Mouse (Mus musculus) embryo, embryonic 11.5 days (tissue): ENCODE measurements at regions not wholly inside any gene's neighbourhood (a gene's known extent, or its start where the extent isn't known, plus 50 kb on each side); places are given as distances from the start of the nearest gene placed in this dataset.

ENCODE experiments used
- DNase-seq: peaks from one replicate; pipeline ENCODE4 v3.0.0-alpha.2; 2012; ENCODE audit warnings: low read depth, low spot score

DNA sequence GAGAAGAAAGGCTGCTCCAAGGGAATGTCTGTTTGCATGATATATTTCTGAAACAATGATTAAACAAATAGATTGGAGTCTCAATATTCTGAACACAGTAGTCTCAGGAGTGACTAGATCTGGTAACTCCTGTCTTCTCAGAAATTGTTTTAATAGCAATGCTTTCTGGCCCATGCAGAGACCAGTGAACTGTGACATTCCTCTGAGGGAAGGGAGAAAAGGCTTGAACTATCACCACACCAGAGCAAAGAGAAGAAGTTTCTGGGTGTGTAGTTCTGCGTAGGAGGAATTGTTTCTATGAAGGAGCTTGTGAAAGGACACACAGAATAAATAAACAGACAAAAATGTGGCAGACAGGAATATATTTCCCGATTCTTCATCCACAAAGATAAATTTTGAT lies 277.1 kb downstream of the Osr1 start:
- DNase-seq = no peak

DNA sequence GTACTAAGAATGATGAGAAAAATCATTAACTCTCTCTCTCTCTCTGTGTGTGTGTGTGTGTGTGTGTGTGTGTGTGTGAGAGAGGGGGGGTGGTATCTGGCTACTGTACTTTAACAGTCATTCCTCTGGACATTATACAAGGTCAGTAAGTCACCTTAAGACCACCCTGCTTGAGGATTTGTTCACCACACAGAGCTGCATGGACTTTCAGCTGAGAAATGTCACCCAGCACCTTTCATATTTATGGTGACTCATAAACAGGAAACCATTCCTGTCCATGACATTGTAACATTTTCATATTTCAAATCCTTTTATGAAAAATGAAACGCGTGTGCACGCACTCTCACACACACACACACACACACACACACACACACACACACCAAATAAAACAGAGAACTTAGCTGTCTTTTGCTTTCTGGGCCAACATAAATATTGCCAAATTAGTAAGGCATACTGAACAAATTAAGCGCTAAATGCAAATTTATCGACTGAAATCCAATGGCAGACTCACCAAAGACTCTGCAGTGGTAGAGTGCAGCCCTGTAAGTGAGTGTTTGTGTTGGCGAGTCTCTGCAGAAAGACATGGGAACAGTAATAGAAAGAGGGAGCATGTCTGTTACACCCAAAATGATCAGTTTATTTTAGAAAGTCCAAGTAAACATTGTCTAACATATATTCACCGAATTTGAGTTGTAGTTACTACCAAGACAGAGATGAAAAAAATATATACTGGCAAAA lies 277.7 kb downstream of the Osr1 start:
- DNase-seq = no peak

DNA sequence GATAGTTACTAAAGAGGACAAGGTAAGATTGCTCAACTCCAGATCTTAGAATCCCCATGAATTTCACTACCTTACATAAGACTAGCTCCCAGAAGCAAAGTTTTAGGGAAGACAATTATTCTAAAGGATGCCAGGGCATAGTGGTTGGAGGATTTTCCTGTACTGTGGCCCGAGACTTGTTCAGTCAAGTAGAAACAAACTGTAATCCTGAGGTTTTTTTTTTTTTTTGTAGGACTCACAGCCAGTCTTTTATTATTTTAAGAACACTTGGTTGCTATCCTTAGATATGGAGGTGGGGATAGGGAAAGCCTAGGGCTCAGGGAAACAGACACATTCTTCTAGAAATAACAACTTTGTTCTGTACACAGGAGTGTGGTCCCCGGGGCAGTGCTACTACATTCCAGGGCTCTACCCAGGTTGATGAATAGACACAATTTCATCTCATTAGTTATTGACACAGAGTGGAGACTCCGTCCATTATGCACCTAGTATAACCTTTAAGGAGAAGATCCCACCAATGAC lies 285.6 kb downstream of the Osr1 start:
- no peak for DNase-seq

DNA sequence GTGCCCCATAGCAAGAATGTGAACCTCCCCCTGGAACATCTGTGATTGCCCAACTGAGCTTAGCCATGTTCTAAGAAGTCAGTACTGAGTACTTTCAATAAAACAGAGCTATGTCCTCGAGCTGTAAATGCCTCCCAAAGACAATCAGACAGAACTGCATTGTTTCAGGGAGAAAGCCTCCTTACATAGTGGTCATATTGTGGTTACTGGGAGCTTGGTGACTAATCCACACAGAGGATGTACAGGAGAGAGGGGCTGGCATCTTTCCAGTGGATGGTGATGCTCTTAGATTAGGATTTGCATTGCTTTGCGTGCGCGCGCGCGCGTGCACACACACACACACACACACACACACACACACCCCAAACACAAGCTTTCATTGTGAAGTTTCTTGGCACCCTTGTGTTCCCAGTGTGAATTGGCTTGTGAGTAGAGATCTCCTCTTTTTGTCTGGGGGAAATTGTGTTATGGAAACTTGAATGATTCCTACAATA lies 286.3 kb downstream of the Osr1 start:
- no peak for DNase-seq

DNA sequence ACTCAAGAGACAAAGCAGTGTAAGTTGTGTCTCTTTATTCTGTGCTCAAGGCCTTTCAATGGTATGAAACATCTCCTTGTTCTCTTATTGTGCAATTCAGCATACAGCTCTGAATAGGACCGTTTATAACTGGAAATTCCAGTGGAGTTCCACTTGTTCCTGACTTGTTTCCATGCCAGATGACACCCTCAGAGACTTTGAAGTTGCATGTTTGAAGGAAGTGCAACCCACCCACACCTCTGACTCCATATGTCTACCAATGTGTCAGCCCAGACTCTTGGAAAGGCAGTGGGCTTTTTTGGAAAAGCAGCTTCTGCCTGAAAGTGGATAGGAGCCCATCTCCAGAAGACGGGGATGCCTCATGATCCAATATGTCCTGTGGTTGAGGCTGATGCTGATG lies 288.1 kb downstream of the Osr1 start:
- DNase-seq = no peak

DNA sequence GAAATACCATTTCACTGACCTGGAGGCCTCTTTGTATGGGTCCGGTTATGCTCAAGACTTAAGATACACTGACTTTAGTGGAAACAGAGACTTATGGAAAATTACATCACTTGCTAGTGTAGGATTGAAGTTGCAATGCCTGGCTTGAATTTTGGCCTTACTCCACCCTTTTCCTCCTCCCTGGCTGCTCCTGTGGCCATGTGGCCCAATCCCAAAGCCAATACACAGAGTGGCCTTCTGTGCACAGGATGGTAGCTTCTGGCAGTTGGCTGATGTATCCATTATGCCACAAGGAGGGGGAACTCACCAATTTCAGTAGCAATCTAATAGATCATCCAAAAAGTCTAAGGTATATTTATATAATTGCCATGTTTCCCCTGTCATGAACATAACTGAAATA lies 292.4 kb downstream of the Osr1 start:
- no peak for DNase-seq

DNA sequence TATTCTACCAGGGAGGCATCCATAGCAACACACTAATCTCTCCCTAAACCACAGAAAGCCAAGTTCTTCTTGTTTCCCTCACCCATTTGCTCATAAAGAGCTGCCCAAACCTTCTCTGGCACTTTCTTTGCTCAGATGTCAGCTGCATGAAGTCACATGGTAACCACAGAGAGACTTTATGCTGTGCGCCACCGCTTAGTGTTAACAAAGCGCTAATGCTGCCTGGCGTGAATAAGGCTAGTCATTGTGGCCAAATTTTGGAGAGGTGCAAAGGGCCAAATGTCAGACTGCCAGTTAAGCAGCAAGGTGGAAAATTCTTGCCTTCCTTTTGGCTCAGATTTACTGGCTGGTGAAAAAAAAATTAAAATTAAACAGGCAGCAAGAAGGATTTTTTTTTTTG lies 302.3 kb downstream of the Osr1 start:
- no peak for DNase-seq

DNA sequence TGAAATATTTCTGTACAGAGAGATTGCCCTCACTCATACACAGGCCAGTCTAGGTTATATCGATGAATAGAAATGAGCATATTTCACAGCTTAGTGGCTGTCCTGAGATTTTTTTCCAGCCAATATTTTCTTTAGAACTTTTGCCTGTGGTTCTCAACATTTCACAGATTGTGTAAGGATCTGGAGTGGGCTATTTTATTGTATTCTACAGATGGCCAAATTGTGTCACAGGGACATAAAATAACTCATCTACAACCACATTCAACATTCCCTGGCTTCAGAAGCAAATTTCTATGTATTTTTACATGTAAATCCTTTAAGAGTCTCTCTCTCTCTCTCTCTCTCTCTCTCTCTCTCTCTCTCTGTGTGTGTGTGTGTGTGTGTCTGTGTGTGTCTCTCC lies 303.3 kb downstream of the Osr1 start:
- no peak for DNase-seq

DNA sequence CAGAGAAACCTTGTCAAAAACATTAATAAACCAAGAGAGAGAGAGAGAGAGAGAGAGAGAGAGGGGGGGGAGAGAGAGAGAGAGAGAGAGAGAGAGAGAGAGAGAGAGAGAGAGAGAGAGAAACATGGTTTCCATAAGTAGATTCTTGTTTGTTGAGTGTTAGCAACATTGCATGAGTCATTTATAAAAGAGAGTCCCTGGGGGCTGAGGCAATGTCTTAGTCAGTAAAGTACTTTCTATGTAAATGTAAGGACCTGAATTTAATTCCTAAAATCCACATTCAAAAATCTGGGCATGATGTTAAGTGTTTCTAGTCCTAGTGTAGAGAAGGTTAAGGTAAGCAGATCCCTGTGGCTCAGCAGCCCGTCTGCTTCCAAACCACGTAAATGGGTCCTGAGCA lies 304.9 kb downstream of the Osr1 start:
- DNase-seq = no peak

DNA sequence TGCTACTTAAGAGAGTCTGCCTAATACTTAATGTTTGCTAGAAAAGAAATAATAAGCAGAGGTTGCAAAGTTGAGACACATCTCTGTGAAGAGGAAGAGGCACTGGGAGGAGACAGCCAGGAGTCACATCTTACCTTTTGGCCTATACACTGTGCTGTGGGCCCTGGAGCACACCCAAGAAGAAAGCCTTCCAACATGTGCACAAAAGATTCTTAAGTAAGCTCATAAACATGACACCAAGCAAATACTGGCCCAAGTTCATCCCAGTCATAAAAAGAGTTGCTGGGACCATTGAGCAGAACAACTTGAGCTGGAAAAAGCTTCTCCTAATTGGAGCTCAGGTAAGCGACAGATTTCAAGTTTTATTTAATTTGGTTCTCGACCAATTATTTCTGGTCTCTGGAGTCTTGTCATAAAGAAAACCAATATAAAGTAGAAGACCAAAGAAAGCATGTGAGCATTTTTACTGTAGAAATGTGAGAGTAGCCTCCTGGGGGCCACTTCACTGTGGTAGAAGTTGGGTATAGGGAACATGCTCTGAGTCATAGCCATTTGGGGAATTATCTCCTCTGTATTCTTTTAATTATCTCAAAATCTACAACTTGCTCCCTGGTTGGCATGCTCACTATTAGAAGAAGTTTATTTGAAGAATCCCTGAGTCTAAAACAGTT lies 312.2 kb downstream of the Osr1 start:
- DNase-seq = no peak

DNA sequence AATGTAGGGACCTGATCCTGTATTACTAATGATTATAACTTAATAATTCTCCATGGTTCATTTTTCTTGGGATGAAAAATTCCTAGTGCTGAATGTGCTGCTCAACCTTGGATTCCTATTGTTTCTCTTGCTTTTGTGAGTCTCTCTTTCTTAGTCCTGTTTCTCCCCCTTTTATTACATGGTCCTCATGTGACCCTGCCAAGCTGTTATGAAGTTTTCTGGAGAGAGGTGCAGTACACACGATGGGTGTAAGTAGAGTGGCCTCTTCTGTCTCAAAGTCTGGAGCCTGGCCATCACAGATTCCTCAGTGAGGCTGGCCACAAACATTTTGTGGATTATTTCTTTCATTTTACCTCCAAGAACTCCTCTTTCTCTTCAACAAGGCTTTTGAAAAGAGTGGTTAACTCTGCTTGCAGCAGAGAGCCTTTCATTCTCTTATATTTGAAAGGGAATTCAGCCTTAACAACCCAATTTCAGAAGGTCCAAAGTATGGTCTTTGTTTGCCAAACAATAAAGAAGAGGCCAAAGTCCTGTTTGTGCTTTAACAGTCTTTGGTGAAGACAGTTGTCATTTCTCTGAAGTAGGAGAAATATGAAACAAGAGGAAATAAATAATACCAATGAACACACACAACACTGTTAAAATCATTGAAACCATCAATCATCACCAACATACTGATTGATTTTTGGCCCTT lies 313.3 kb downstream of the Osr1 start:
- no peak for DNase-seq

DNA sequence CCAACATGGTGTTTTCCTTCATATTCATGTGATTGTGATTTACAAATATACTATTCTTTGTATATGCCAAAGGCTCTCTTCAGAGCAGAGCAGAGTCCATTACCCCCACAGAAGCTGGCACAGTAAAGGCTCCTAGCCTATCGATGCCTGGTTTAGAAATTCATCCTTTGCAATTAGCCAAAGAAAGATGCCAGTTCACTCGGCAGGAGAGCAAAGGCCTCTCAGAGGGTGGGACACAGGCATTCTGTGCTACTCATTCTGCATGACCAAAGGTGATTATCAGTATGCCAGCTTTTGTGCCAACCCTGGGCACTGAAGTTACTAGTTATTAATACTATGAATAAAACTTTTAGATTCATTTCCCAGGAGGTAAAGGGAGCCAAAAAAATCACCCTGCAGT lies 324.6 kb downstream of the Osr1 start:
- DNase-seq = no peak

DNA sequence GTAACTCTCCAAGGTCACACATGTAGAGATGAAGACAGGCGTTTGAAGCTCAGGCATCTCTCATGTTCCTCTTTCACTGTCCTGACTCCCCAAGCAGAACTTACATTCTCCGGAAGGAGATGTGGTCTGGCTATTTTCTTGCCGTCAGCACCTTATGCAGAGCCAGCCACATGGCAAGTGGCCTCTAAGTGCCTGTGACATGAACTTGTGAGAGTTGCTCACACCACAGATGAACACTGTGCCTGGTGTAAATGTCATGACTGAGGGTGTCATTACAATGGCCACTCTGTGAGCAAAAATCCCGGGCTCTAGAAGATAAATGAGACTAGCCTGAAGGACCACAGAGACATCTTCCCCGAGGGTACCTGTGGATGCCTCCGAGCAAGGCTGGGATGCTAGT lies 328.1 kb downstream of the Osr1 start:
- no peak for DNase-seq

DNA sequence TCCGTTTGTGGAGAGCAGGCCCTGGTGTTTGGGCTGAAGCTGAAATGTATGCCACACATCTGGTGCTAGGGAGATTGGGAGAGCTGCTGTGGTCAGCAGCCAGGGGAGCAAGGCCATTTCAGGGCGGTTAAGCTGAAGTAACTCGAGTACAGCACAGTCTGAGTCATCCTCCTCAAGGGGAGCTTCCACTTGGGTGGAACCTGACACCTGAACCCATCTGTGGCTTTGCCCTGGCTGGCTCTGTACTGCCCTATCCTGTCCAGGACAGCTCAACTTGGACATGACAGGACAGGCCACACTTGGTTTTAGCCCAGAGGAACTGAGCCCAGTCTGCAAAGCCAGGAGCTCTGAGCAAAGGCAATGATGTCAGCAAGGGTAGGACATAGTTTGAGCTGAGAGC lies 328.5 kb downstream of the Osr1 start:
- DNase-seq = no peak

DNA sequence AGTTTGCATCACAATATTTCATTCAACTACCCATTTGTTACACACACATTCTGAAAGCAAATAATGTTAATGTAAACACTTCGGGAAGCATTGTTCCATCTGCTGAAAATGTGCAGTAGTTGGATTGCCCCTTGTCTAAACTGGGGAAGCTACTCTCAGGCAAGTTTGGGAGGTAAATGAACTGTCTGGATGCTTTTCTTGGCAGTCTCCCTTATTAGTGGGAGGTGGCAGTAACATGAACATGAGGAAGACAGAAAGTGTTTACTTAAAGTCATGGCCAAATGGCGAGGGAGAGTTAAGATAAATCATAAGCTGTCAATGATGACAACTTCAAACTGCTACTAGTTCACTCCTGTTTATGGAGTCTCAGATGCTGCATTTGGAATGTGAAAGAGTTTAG lies 332.0 kb downstream of the Osr1 start:
- no peak for DNase-seq

DNA sequence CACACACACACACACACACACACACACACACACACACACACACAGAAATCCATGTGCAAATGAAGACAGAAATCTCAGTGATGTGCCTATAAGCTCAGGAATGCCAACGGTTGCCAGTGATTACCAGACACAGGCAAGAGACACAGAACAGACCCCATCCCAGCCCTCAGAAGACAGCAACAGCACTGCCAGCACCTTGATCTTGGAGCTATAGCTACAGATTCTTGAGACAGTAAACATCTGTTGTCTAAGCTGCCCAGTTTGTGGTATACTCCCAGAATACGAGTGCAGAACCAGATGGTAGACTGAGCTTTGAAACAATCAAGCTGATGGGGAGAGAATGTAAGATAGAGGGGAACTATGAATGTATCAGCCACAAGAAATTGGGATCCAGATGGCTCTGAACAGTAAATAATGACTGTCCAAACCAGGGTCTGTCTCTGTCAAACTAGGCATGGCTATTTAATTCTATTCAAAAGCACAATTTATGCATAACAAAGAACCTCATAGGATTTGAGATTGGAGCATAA lies 333.9 kb downstream of the Osr1 start:
- DNase-seq = no peak

DNA sequence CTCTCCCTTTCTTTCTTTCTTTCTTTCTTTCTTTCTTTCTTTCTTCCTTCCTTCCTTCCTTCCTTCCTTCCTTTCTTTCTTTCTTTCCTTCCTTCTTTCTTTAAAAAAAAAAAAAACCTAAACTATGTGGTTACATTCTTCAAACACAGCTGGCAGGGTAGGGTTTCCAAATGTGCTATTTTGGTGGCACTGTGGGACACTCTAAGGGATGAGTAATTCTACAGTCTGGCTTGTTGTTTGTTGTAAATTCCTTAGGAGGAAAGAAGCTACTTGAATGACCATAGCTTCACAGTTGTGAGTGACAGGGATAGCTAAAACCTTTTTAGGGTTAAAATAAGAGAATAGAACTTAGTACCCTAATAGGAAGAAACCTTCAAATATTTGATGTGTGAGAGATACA lies 342.4 kb downstream of the Osr1 start:
- no peak for DNase-seq

DNA sequence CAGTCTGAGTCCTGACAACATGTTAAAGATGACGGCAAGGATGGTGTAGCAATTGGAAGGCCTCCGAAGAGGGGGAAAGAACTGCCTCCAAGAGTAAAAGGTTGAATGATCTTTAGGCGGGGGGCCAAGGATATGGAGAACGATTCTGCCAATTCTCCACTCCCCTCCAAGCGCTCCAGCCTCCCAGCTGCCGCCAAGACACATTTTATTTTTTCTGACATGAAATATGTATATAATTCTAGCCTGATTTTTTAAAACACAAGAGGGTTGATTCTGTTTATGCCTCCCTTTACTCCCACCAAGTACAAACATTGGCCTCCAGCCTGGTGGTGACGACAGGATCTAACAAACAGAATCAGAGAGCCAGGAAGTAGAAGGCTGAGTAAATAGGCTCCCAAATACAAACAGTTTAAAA lies 345.8 kb downstream of the Osr1 start:
- no peak for DNase-seq

DNA sequence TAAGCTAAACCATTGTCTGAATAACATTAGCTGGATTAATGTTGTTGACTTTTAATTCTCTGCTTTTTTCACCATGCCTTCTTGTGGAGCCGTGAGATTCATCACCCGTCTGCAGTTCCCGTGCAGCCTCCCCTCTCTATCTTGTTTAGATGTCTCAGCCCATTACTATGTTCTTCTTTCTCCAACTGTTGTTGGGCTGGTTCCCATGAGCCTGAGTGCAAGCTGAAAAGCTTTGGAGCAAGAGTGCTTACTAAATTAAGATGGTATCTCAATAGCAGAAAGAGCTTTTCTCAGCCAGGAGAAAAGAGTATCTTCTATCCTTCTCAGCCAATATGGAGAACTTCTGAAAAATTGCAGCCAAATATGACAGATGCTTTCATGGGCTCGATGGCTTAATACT lies 348.1 kb downstream of the Osr1 start:
- DNase-seq = no peak

DNA sequence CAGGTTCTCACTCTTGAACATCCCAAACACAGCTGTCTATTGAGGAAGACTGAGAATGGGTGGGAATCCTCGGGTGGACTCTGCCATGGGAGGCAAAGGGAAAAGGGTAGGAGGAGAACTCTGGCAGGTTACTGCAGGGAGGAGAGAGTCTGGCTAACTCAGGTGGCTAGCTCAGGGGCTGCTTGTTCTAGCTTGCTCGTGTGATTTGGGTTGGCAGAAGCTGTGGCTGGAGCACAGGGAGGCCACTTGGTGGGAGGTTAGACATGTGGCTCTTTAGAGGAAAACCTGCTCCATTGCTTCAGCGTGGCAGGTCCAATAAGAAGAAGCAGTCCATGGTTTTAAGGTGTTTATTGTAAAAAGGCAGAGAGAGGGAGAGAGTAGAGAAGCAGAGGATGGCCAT lies 349.1 kb downstream of the Osr1 start:
- no peak for DNase-seq

DNA sequence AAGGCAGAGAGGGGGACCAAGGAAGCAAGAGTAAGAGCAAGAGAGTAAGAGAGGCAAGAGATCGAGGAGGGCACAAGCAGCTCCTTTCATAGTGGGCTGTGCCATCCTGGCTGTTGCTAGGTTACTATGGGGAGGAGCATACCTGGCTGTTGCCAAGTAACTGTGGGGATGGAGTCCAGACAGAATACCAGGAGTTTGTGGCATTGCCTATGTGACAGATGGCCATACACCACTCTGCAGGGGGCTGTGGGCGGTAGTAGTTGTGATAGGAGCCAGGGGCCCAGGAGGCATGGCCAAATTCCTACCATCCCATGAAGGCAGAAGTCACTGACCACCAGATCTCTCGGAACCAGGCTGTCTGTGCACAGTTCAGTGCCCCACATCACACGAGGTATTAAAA lies 349.5 kb downstream of the Osr1 start:
- DNase-seq = no peak

DNA sequence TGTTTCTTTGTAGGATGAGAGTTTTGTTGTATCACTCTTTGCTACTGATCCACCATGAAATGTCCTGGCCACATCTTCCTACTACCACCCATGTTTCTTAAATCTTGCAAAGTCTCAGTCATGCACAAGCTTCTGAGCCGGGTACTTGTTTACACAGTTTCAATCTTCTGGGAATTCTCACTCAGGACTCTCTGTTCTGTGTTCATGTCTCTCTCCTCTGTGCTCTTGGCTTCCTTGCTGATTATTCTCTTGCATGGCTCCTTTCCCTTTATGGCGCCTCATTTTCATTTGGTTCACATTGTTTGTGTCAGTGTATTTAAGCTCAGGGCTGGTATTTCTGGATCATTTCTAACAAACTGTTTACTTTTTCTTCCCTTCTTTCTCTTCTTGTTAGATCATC lies 350.5 kb downstream of the Osr1 start:
- no peak for DNase-seq
